Mouse (Mus musculus): Measurements from ENCODE around the gene Ccdc88b. TPM values are rescaled to one million over a fixed set of nuclear protein-coding genes. Genes with fewer than 3 reads are reported as not detected.

Gene Ccdc88b
- polyA plus RNA-seq, 1 experiment from 2014 or later, result 0.26 TPM

DNA sequence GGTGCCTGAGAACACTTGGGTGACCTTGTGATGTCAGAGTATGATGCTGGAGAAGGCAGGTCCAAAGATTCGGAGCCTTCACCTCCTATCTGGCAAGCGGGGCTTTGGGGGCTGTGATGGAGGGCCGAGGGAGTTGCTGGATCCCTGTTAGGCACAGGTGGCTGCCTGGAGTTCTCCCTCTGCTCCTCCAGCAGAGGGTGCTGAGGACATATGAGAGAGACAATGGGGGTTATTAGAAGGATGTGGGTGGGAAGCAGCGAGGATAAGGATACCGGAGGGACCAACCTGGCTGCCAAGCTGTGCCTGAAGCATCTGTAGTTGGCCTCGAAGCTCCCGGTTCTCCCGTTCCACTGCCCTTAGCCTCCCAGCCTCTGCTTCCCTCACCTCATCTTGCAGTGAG, 4.1 kb downstream of the Ccdc88b start:
- Histone ChIP-seq H3K4me2 (no peak overlapping the region), H3K4me3 (ENCODE audit: low read depth, low read length) (no peak overlapping the region), H3K9ac (ENCODE audit: low read length) (no peak overlapping the region), H3K9me3 (ENCODE audit: control insufficient read depth, low read length) (no peaks in the 10 kb centered on the region), H3K4me1 (ENCODE audit: control insufficient read depth, insufficient read depth, low read length) (peaks cover 9% of the 10 kb centered on the region; the same call in 1 of the 2 replicates), H3K36me3 (ENCODE audit: control insufficient read depth, insufficient read depth, low read length) (no peaks in the 10 kb centered on the region), H3K27ac (ENCODE audit: low read depth, low read length) (no peak overlapping the region), H3K27me3 (ENCODE audit: control insufficient read depth, insufficient read depth, low read length) (peaks cover 18% of the 10 kb centered on the region)
- no peak for ATAC-seq (ENCODE audit: low FRiP score)
- DNase-seq (ENCODE audit: low spot score, missing footprints), result no peak
- WGBS, result 69% methylated on average over 8 of the region's 8 CpGs

- Histone ChIP-seq H3K36me3 (ENCODE audit: control insufficient read depth, insufficient read depth, low read length) (no peaks in the 10 kb centered on the region), H3K4me3 (ENCODE audit: low read depth, low read length) (no peak overlapping the region), H3K9me3 (ENCODE audit: control insufficient read depth, low read length) (no peaks in the 10 kb centered on the region), H3K9ac (ENCODE audit: low read length) (no peak overlapping the region), H3K27ac (ENCODE audit: low read depth, low read length) (no peak overlapping the region), H3K4me2 (no peak overlapping the region), H3K4me1 (ENCODE audit: control insufficient read depth, insufficient read depth, low read length) (peaks cover 15% of the 10 kb centered on the region), H3K27me3 (ENCODE audit: control insufficient read depth, insufficient read depth, low read length) (peaks cover 31% of the 10 kb centered on the region)
- WGBS, result 77% methylated on average over 21 of the region's 21 CpGs
- no peak for ATAC-seq (ENCODE audit: low FRiP score)
- peak; percentile 31 for DNase-seq (ENCODE audit: low spot score, missing footprints)
Observed at GRCm38 (mm10) chr19:6852393-6853305, 5.4 kb downstream of the Ccdc88b start.

DNA sequence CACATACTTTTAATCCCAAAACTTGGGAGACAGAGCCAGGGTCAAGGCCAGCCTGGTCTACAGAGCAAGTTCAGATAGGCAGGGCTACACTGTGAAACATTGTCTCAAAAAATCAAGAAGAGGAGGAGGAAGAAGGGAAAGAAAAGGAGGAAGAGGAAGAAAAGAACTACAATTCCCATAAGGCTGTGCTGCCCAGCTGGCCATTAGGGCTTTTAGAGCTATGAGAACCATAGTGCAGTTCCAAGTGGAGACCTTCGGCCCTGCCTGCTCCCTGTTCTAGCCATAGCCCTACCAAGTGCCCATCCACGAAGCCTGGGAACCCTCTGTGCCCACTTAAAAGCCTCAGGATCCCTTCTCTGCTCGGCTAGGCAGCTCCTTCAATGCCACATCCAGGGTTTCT, 6.5 kb downstream of the Ccdc88b start:
- ATAC-seq (ENCODE audit: low FRiP score), result no peak
- Histone ChIP-seq H3K4me2 (no peak overlapping the region), H3K36me3 (ENCODE audit: control insufficient read depth, insufficient read depth, low read length) (no peaks in the 10 kb centered on the region)

DNA sequence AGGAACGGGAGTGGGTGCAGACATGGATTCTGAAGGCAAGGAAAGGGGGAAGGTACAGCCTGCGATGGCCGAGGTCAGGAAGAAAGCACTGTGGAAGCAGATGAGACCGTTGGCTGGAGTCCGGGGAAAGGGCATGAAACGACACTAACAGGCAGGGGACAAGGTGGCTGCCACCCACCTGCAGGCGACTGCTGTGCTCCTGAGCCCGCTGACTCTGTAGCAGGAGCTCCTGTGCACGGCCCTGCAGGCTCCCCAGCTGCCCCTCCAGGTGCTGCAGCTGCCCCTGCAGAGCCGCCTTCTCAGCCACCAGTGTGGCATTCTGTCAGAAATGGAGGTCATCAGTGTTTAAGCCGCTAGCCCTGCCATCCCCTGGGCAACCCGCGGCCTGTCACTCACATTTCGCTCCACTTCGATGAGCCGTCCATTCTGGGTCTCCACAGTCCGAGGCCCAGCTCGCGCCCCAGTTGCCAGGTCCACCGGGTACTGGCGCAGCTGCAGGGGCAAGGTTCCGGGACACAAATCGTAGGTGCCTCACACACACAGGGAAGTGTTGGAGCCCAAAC, 8.4 kb downstream of the Ccdc88b start:
- WGBS, result 66% methylated on average over 23 of the region's 23 CpGs
- peaks cover 7% of the 10 kb centered on the region for H3K4me1 ChIP-seq (ENCODE audit: control insufficient read depth, insufficient read depth, low read length)
- H3K4me2 ChIP-seq, result no peak overlapping the region
- ATAC-seq (ENCODE audit: low FRiP score) (no peak), DNase-seq (ENCODE audit: low spot score, missing footprints) (peak; percentile 56)
- peaks cover 38% of the 10 kb centered on the region for H3K27me3 ChIP-seq (ENCODE audit: control insufficient read depth, insufficient read depth, low read length)
- H3K27ac ChIP-seq (ENCODE audit: low read depth, low read length), result no peak overlapping the region
- no peaks in the 10 kb centered on the region for H3K9me3 ChIP-seq (ENCODE audit: control insufficient read depth, low read length)
- no peaks in the 10 kb centered on the region for H3K36me3 ChIP-seq (ENCODE audit: control insufficient read depth, insufficient read depth, low read length)
- H3K9ac ChIP-seq (ENCODE audit: low read length), result no peak overlapping the region
- H3K4me3 ChIP-seq (ENCODE audit: low read depth, low read length), result no peak overlapping the region

More for the DNA sequence above, 6.5 kb downstream of the Ccdc88b start:
- Histone ChIP-seq H3K27ac (ENCODE audit: low read depth, low read length) (no peak overlapping the region), H3K27me3 (ENCODE audit: control insufficient read depth, insufficient read depth, low read length) (peaks cover 41% of the 10 kb centered on the region), H3K4me3 (ENCODE audit: low read depth, low read length) (no peak overlapping the region), H3K9me3 (ENCODE audit: control insufficient read depth, low read length) (no peaks in the 10 kb centered on the region), H3K9ac (ENCODE audit: low read length) (no peak overlapping the region), H3K4me1 (ENCODE audit: control insufficient read depth, insufficient read depth, low read length) (peaks cover 15% of the 10 kb centered on the region)
- 76% methylated on average over 3 of the region's 3 CpGs for WGBS
- DNase-seq (ENCODE audit: low spot score, missing footprints), result peak; percentile 78

GRCm38 (mm10) chr19:6847841-6848517, 10.0 kb downstream of the Ccdc88b start:
- H3K9ac ChIP-seq (ENCODE audit: low read length), result no peak overlapping the region
- peaks cover 7% of the 10 kb centered on the region for H3K4me1 ChIP-seq (ENCODE audit: control insufficient read depth, insufficient read depth, low read length)
- H3K27me3 ChIP-seq (ENCODE audit: control insufficient read depth, insufficient read depth, low read length), result peaks cover 34% of the 10 kb centered on the region
- DNase-seq (ENCODE audit: low spot score, missing footprints) (peak; percentile 91), ATAC-seq (ENCODE audit: low FRiP score) (no peak)
- H3K9me3 ChIP-seq (ENCODE audit: control insufficient read depth, low read length), result no peaks in the 10 kb centered on the region
- H3K4me3 ChIP-seq (ENCODE audit: low read depth, low read length), result no peak overlapping the region; the same call in 1 of the 2 replicates
- 3% methylated on average over 31 of the region's 31 CpGs for WGBS
- peak overlapping the region; percentile 36 for H3K4me2 ChIP-seq
- no peaks in the 10 kb centered on the region for H3K36me3 ChIP-seq (ENCODE audit: control insufficient read depth, insufficient read depth, low read length)
- H3K27ac ChIP-seq (ENCODE audit: low read depth, low read length), result no peak overlapping the region

DNA sequence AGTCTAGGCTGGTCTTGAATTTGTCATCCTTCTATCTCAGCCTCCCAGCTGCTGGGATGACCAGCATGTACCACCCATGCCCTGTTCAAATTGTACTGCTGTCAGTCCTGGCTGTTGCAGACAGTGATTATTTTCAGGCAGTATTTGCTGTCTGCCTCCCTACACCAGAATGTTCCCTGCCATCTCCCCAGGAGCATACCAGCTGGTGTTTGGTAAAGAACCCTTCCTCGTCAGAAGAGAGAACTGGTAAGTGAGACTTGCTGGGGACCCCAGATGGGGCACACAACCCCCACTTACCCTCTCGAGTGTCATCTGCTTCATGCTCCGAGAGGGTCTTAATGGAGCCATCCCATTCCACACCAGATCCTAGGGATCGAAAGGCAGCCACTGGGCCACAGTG, 12.0 kb downstream of the Ccdc88b start:
- Histone ChIP-seq H3K27me3 (ENCODE audit: control insufficient read depth, insufficient read depth, low read length) (peaks cover 42% of the 10 kb centered on the region), H3K36me3 (ENCODE audit: control insufficient read depth, insufficient read depth, low read length) (no peaks in the 10 kb centered on the region), H3K9ac (ENCODE audit: low read length) (no peak overlapping the region), H3K4me2 (no peak overlapping the region), H3K27ac (ENCODE audit: low read depth, low read length) (no peak overlapping the region), H3K4me3 (ENCODE audit: low read depth, low read length) (no peak overlapping the region), H3K4me1 (ENCODE audit: control insufficient read depth, insufficient read depth, low read length) (peaks cover 7% of the 10 kb centered on the region), H3K9me3 (ENCODE audit: control insufficient read depth, low read length) (no peaks in the 10 kb centered on the region)
- DNase-seq (ENCODE audit: low spot score, missing footprints) (no peak), ATAC-seq (ENCODE audit: low FRiP score) (no peak)
- WGBS, result 78% methylated on average over 4 of the region's 4 CpGs

GRCm38 (mm10) chr19:6842353-6842752, 15.7 kb downstream of the Ccdc88b start:
- Histone ChIP-seq H3K9me3 (ENCODE audit: control insufficient read depth, low read length) (no peaks in the 10 kb centered on the region), H3K27me3 (ENCODE audit: control insufficient read depth, insufficient read depth, low read length) (peaks cover 46% of the 10 kb centered on the region), H3K27ac (ENCODE audit: low read depth, low read length) (no peak overlapping the region), H3K4me2 (no peak overlapping the region), H3K36me3 (ENCODE audit: control insufficient read depth, insufficient read depth, low read length) (no peaks in the 10 kb centered on the region), H3K9ac (ENCODE audit: low read length) (no peak overlapping the region), H3K4me3 (ENCODE audit: low read depth, low read length) (no peak overlapping the region), H3K4me1 (ENCODE audit: control insufficient read depth, insufficient read depth, low read length) (peaks cover 13% of the 10 kb centered on the region)
- ATAC-seq (ENCODE audit: low FRiP score) (no peak), DNase-seq (ENCODE audit: low spot score, missing footprints) (no peak)
- 57% methylated on average over 1 of the region's 1 CpGs for WGBS

DNA sequence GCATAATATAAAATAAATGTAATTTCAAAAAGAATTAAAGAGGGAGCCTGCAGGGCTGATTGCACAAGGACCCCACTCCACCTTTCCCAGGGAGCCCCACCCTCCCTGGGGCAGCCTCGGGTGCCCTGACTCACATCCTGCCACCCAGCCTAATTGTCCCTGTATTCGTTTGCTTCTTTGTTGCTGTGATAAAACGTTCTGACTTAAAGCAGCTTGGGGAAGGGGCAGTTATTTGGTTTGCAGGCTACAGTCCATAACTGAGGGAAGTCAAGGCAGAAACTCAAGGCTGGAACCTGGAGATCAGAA, 16.8 kb downstream of the Ccdc88b start:
- ATAC-seq (ENCODE audit: low FRiP score) (no peak), DNase-seq (ENCODE audit: low spot score, missing footprints) (no peak)
- Histone ChIP-seq H3K36me3 (ENCODE audit: control insufficient read depth, insufficient read depth, low read length) (no peaks in the 10 kb centered on the region), H3K27me3 (ENCODE audit: control insufficient read depth, insufficient read depth, low read length) (peaks cover 37% of the 10 kb centered on the region), H3K27ac (ENCODE audit: low read depth, low read length) (no peak overlapping the region), H3K4me3 (ENCODE audit: low read depth, low read length) (no peak overlapping the region), H3K9ac (ENCODE audit: low read length) (no peak overlapping the region), H3K4me2 (no peak overlapping the region), H3K4me1 (ENCODE audit: control insufficient read depth, insufficient read depth, low read length) (peaks cover 13% of the 10 kb centered on the region), H3K9me3 (ENCODE audit: control insufficient read depth, low read length) (no peaks in the 10 kb centered on the region)
- WGBS, result 22% methylated on average over 3 of the region's 3 CpGs
